Mouse (Mus musculus): Measurements from ENCODE around the gene Atg16l1. TPM values are rescaled to one million over a fixed set of nuclear protein-coding genes. Genes with fewer than 3 reads are reported as not detected.

The Atg16l1 gene
- polyA plus RNA-seq, 1 experiment: 16.2 TPM

DNA sequence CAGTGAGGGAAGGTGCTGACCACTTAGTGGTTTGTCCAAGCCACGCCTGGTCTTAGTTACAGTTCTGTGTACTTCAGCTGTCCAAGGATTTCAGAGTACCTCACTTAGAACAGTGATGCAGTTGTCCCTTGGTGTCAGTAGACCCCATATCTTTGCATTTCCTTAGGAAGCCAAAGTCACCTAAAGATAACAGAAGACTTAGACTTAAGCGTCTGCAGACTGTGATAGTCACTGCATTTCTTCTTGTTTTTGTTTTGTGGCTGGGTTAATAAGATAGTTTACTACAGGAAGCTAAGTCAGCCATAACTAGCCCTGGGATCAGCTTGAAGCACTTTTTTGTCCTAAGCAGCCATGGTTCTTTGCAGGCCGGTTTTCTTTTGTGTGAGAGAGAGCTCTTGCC, 14.8 kb downstream of the Atg16l1 start:
- no peak for DNase-seq (ENCODE audit: low read depth, low spot score)
- WGBS: 94% methylated on average over 3 of the region's 3 CpGs

DNA sequence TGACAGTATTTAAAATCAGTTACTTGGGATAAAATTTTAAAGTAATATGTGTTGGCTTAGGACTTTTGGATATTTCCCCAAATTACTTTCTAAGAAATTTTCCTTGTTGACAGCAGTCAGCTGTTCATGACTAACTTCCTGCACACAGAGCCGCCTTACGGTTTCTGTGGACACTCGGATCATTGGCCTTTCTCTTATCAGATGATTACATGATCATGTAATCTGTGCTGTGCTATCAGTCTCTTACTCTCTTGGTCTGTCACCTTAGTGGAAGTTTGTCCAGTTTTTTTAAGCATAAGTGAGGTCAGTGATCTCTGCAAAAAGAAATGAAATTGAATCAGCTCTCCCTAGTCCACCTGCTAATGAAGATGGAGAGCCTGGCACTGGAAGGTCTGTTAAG, 16.1 kb downstream of the Atg16l1 start:
- DNase-seq (ENCODE audit: low read depth, low spot score): no peak

DNA sequence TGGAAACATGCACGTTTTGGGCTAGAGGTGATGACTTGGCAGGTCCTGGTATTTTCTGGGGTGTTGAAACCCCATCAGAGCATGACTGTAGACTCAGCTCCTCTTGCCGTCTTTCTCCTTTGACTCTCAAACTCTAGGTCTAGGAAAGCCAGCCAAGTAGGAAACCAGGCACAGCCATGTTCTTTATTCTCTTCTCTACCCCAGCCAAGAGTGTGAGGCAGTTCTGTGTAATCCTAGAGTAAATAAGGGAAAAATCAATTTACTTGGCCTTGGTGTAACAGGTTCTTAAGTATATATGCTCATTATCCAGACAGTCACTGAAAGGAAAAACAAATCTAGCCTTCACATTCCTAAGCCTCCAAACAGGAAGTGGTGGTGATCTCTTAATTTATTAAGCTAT, 17.7 kb downstream of the Atg16l1 start:
- DNase-seq (ENCODE audit: low read depth, low spot score): no peak
- WGBS: 68% methylated on average over 2 of the region's 2 CpGs

More for the DNA sequence above, 16.1 kb downstream of the Atg16l1 start:
- WGBS: 85% methylated on average over 3 of the region's 3 CpGs

DNA sequence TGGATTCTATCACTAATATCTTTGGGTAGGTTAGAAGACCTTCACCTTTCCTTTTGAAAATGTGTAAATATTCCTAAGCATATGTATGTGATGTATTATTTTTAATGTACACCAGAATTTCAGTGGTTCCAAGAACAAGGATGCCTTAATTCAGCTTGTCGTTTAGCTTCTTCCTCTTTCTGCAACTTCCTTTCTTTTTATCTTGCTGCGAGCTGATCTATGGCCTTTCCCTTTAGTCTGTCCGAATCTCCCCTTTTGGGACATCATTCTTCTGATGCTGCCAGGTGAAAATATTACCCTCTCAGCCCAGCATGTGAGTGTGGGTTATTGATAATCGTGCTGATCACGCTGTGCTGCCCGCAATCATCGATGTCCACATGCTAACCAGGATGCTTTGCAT, 19.2 kb downstream of the Atg16l1 start:
- WGBS: 86% methylated on average over 7 of the region's 7 CpGs
- no peak for DNase-seq (ENCODE audit: low read depth, low spot score)

DNA sequence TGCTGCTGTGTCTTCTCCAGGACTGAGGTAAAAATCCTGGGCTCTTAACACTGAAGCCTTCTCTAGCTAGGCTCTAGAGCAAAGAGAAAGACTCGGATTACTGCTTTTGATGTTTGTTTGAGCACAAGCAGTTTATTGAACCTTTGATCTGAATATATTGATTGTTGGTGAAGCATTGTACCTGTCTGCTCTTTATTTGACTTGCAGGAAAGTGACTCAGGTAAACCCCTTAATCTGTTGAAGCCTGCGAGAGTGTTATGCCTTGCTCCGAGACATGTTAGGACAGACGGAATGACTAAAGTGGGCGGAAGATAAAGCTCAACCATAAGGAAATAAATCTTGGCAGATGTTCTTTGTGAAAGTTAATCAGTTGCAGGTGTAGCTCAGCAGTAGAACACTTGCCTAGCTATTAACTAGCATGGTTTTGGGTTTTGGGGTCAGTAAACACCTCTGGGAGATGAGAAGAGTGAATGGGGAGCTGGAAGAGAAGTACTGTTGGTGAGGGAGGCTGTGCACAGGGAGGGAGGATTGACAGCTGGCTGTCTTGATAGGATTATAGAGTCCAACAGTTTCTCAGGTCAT, 23.6 kb downstream of the Atg16l1 start:
- 35% methylated on average over 5 of the region's 5 CpGs for WGBS
- no peak for DNase-seq (ENCODE audit: low read depth, low spot score)

DNA sequence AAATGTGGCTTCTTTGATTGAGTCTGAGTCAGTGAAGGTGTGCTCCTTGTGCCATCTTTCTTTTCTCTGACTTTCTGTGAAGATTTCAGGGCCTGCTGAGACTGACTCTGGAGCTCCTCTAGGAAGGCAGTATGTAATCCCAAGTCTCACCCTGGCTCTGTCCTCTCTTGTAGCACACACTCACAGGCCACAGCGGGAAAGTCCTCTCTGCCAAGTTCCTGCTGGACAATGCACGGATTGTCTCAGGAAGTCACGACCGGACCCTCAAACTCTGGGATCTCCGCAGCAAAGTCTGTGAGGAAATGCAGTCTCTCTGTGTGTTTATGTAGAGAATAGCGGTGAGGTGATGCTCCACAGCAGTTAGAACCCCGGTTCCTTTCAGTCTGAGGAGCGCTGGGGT, 30.0 kb downstream of the Atg16l1 start:
- no peak for DNase-seq (ENCODE audit: low read depth, low spot score)
- WGBS: 68% methylated on average over 8 of the region's 8 CpGs

DNA sequence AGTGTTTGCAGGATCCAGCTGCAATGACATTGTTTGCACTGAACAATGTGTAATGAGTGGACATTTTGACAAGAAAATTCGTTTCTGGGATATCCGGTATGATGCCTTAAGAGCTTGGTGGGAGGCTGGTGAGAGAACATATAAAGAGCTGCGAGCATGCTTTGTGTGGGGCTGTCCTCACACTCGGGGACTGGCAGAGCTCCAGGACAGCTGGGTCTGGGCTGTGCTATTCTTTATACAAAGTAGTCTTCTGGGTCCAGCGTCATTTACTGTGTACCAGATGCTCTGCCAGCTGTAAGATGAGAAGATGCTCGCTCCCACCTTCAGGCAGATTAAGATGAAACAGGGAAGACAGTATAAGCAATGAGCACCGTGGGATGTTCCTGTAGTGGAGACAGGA, 30.6 kb downstream of the Atg16l1 start:
- 58% methylated on average over 7 of the region's 7 CpGs for WGBS
- no peak for DNase-seq (ENCODE audit: low read depth, low spot score)

DNA sequence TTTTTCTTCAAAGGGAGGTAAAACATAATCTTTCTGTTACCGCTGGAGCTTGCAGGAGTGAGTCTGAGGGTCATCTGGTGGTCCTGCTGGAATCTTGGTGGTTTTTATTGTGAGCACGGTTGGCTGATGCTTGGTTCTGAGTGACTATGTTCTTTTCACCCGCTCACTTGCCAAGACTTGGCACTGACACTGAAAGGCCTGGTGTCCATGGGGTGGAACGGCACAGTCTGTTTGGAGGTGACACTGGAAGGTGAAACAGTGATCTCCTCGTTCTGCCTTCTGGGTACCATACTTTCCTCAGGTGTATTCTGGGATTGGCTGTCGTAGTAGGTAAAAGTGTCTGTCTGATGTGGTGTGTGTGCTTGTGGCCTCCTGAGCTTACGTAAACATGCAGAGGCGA, 34.0 kb downstream of the Atg16l1 start:
- DNase-seq (ENCODE audit: low read depth, low spot score): no peak
- WGBS: 93% methylated on average over 8 of the region's 8 CpGs

DNA sequence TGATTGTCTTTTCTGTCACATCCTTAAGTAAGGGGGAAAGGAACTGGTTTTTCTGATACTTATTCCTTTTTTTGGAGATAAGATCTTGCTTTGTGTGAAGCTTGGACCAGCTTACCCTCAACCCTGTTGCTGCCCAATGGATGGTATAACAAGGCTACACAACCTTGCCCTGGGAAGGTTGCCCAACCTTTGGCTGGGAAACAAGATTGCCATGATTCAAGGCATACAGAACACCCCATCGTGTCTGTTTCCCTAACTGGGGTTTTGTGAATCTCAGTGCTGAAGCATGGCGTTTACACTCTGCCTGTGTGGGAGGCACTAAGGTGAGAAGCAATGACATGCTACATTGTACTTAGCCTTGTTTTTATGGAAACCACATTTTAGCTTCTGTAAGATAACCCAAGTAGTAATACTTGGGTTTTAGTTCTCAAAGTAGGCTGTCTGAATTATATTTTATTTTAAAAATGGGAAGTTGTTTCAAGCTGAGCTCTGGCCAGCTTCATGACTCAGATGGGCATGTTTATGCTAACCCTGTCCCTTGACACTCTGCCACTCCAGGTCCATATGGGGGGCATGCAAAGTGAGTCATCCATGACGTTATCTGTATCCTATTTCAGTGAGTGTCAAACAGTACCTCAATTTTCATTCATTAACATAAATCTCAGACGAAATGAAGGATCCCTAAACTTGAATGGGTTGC, 36.9 kb downstream of the Atg16l1 start:
- 73% methylated on average over 4 of the region's 4 CpGs for WGBS
- no peak for DNase-seq (ENCODE audit: low read depth, low spot score)

DNA sequence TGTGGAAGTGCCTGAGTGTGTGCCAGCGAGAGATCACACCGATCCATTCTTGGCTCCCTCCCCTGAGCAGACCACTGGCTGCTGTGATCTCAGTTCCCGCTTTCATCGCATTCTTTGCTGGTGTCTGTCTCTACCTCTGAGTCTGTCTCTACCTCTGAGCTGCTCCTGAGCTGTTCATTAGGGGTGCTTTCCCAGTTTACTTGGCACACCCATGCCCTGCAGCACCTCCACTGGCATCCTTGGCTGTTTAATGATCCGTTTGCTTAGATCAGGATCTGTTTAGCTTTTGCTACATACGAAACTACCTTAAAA, 37.4 kb downstream of the Atg16l1 start:
- no peak for DNase-seq (ENCODE audit: low read depth, low spot score)
- WGBS: 83% methylated on average over 6 of the region's 6 CpGs

DNA sequence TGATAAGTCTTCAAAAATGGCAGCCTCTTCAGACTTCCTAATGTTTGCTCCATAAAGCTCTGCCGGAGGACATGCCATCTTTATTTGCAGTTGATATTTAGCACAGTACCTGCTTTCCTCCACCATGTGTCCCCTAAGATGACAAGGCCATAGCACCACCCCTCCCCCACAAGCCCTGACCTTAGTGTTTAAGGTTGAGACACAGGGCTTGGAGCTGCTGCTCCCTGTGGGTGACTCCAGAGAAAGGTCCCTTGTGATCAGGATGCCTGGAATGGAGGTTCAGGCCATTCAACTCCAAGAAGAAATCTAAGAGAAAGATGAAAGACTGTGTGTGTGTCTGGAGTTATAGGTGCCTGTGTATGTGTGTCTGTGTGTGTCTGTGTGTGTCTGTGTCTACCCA, 42.0 kb downstream of the Atg16l1 start:
- no peak for DNase-seq (ENCODE audit: low read depth, low spot score)
- 76% methylated on average over 1 of the region's 1 CpGs for WGBS

DNA sequence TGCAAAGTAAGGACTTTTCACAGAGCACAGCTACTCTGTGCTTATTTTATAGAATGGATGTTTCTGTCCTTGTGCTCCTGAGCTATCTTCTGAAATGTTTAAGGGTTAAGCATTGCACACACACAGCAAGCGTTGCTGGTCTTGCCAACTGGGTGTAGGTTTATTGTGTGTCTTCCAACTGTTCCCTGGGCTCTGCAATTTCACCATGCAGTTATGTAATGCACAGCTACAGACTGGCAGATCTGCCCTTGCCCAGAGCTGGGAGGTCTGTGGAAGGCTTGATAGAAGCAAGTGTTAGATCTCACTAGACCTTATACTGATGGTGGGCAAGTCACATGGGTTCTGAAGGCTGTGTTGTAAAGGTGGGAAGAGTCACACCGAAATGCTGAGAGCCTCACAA, 42.6 kb downstream of the Atg16l1 start:
- WGBS: 64% methylated on average over 2 of the region's 2 CpGs
- DNase-seq (ENCODE audit: low read depth, low spot score): no peak

DNA sequence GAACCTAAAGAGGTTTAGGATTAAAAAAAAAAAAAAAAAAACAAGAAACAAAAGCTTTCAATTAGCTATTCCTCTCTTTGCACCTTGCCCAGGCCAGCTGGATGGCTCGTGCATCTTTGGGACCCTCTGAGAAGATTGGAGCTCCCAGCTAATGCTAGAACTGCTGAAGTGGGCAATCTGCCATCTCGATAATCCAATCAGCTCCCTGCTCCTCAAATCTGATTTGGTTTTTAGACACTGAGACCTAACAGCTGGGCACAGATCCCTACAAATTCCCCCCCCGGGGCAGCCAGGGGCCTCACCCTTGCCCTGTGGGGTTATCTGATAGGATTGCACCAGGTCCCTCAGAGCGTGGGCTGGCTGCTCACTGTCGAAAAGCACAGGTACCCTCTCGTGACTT, 47.9 kb downstream of the Atg16l1 start, which contains the start of gene Sag:
Sag (plus strand) TSS at position 105 of the 400 bp plus-strand sequence.
- DNase-seq (ENCODE audit: low read depth, low spot score): no peak
- 75% methylated on average over 6 of the region's 6 CpGs for WGBS

DNA sequence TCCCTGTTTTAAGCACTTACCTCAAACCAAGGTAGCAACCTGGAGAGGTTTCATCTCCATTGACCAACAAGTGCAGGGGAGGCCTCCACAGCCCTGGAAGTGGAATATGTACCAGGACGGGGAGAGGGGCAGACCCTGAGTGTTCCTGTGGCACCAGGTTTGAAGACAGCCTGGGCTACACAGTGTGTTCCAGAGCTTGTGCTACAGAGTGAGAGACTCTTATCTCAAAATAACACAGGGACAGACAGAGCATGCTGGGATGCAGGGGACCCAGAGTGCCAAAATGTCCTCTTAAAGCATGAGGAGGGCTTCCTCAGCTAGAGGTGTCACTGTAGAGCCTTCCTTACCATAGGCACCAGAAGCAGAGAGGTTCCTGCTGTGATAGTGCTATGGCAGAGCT, 52.1 kb downstream of the Atg16l1 start:
- no peak for DNase-seq (ENCODE audit: low read depth, low spot score)
- WGBS: 87% methylated on average over 1 of the region's 1 CpGs

DNA sequence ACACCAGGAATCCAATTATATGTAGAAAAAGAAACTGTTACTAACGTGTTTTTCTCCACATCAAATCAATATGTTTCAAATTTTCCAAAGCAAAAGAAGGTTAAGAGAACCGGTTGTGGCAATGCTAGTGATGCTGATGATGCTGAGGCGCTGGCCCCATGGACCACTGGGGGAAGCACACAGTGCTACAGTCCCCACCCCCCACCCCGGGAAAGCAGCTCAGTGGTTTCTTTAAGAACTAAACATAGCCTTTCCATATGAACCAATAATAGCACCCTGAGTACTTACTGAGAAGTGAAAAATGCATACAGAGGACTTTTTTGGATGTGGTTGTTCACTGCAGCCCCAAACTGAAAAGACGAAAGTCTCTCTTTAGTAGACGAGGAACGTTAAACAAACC, 55.7 kb downstream of the Atg16l1 start:
- no peak for DNase-seq (ENCODE audit: low read depth, low spot score)
- 85% methylated on average over 7 of the region's 7 CpGs for WGBS

DNA sequence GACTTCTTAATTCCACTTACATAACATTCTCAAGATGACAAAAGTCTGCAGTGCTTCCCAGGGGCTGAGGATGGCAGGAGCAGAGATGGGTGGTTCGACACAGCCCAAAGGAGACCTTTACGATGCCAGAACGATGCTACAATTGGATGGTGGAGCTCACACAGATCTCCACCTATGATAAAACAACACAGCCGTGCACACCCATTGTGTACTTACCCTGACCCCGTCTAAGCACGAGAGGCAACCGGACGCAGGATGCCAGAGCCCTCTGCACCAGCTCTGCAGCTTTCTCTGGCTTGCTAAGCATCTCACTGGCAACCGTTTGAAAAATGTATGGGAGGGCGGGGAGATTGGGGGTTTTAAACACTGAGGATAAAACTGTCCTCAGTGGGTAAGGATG, 56.4 kb downstream of the Atg16l1 start:
- no peak for DNase-seq (ENCODE audit: low read depth, low spot score)
- WGBS: 34% methylated on average over 10 of the region's 10 CpGs

DNA sequence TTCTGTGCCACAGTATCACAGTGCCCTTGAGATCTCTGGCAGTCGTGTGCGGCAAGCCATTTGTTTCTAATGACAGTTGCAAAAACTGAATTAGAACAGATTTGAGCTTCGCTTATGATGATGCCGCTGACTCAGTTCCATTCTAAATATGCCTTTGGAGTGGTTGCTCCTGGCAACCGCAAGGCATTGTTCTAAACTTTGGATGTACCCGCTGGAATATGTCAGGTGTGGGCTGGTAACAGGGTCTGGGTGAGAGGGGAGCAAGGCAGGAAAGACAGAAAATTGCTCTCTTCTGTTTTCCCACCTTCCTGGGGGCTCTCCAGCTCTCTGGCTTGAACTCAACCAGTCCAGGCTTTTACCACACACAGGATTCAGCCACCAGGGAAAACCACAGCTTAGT, 57.5 kb downstream of the Atg16l1 start:
- 84% methylated on average over 6 of the region's 6 CpGs for WGBS
- DNase-seq (ENCODE audit: low read depth, low spot score): no peak

DNA sequence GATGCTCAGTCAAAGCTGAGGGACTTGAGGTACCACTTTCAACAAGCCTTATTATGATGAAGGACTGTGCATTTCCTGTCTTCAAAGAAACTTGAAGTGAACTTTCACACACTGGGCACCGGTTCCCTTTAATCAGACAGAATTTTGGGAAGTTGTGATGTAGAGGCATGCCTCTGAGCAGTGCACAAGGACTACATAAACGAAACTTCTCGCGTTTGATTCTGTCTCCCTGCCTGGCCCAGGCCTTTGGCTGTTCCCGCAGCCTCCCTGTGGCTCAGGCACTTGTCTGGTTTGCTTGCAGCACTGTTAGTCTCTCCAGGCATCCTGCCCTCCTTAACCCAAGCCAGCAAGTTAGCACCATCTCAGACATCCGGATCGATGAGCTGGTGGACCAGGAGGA, 58.0 kb downstream of the Atg16l1 start:
- 56% methylated on average over 7 of the region's 7 CpGs for WGBS
- no peak for DNase-seq (ENCODE audit: low read depth, low spot score)

DNA sequence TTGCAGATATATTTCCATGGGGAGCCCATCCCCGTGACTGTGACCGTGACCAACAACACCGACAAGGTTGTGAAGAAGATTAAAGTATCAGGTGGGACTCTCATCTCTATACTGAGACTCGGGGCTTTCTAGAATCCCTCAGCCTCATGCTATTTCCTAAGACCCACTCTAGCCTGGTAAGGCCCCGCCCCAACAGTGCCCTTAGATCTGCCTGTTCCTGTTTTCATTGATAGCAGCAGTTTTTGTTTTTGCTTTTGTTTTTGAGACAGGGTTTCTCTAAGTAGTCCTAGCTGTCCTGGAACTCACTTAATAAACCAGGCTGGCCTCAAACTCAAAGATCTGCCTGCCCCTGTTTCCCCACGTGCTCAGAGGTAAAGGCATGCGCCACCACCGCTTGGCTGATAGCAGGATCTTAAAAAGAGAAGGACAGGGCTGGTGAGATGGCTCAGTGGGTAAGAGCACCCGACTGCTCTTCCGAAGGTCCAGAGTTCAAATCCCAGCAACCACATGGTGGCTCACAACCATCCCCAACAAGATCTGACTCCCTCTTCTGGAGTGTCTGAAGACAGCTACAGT, 68.8 kb downstream of the Atg16l1 start:
- DNase-seq (ENCODE audit: low read depth, low spot score): no peak
- WGBS: 89% methylated on average over 10 of the region's 10 CpGs

DNA sequence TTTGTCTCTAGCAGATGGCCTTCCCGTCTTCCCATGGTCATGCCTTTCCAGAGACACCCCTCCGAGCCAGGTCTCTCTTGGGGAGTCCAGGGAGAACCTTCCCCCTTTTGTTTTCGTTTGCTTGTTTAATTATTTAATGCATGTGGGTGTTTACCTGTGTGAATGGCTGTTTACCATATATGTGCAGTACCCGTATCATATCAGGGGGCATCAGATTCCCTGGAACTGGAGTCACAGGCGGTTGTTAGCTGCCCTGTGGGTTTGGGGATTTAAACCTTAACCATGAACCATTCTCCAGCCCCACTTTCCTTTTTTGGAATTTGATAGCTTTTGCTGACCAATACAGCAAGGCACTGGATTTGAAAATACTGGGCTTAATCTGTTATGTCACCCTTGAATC, 69.6 kb downstream of the Atg16l1 start:
- WGBS: 93% methylated on average over 5 of the region's 5 CpGs
- DNase-seq (ENCODE audit: low read depth, low spot score): no peak

DNA sequence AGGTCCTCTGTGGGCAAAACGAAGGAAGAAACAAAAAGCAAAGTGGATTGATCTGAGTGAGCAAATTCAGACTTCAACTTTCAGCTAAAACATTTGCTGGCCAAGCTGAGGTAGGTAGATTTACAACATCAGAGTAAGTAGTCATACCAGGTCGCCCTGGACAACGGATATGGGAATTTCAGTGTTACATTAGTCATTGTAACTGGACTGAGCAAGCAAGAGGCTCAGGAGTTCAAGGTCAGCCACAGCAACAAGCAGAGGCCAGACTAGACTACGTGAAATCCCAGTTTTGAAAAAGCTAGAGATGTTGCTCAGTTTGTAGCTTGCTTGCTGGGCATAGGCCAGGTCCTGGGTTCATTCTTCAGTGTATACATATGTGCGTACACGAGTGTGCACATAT, 70.3 kb downstream of the Atg16l1 start:
- 85% methylated on average over 6 of the region's 6 CpGs for WGBS
- DNase-seq (ENCODE audit: low read depth, low spot score): no peak

DNA sequence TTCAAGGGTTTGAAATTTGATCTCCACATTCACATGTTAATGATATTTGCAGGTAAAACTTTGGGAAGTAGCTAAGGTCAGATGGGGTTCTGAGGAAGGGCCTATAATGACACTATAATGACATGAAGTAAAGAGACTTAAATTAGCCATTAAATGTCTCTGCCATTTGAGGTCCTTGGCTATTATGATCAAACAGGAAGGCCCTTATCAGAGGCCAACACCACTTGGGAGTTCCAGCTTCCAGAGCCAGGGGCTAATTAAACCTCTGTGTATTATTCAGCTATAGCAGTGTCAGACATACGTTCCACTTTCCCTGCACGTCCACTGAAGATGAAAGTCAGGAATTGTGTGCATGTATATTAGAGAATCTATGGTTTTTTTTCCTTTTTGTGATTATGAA, 70.8 kb downstream of the Atg16l1 start:
- DNase-seq (ENCODE audit: low read depth, low spot score): no peak
- WGBS: 95% methylated on average over 2 of the region's 2 CpGs

Measured in large intestine, adult 2 months (tissue).